Mouse (Mus musculus) forebrain, embryonic 16.5 days (tissue): ENCODE measurements at regions not wholly inside any gene's neighbourhood (a gene's known extent, or its start where the extent isn't known, plus 50 kb on each side); places are given as distances from the start of the nearest gene placed in this dataset.

ENCODE experiments used
- ATAC-seq: fragments of 200-750 bp; cut with Nextera tagmentation; 2 replicates; pipeline ENCODE4 v1.8.0; 2017; ENCODE audit warnings: mild to moderate bottlenecking, moderate library complexity
- H3K27ac ChIP-seq: fragments of 300-500 bp; sonication (generic); 2 replicates; pipeline ENCODE4 v1.5.1; 2014; ENCODE audit warnings: low read length, control low read depth
- H3K27me3 ChIP-seq: fragments of 300-500 bp; sonication (generic); replicated peaks from 2 replicates; pipeline ENCODE4 v1.6.1; 2014; ENCODE audit warnings: low read length; ENCODE audit not compliant: control insufficient read depth, insufficient read depth
- H3K36me3 ChIP-seq: fragments of 300-500 bp; sonication (generic); 2 replicates; pipeline ENCODE4 v1.6.1; 2014; ENCODE audit not compliant: control insufficient read depth, insufficient read depth
- H3K4me1 ChIP-seq: fragments of 300-500 bp; sonication (generic); replicated peaks from 2 replicates; pipeline ENCODE4 v1.6.1; 2014; ENCODE audit warnings: low read length; ENCODE audit not compliant: control insufficient read depth, insufficient read depth
- H3K4me2 ChIP-seq: fragments of 300-500 bp; sonication (generic); 2 replicates; pipeline ENCODE4 v1.6.1; 2014; ENCODE audit warnings: mild to moderate bottlenecking, low read length, control low read depth
- H3K4me3 ChIP-seq: fragments of 300-500 bp; sonication (generic); replicated peaks from 2 replicates; pipeline ENCODE4 v1.5.1; 2014; ENCODE audit warnings: mild to moderate bottlenecking, low read length, control low read depth
- H3K9ac ChIP-seq: fragments of 300-500 bp; sonication (generic); replicated peaks from 2 replicates; pipeline ENCODE4 v1.6.1; 2014; ENCODE audit warnings: low read depth, low read length, control low read depth
- H3K9me3 ChIP-seq: fragments of 300-500 bp; sonication (generic); 2 replicates; pipeline ENCODE4 v1.6.1; 2016; ENCODE audit warnings: low read length; ENCODE audit not compliant: control insufficient read depth
- WGBS: fragments of 180-500 bp; shearing (Covaris S2); extraction: QIAGEN DNeasy Blood & Tissue Kit; methylation state at CpG from one replicate; pipeline ENCODE4 v1.1.7; 2014; 5-methylcytosine and 5-hydroxymethylcytosine counted together

DNA sequence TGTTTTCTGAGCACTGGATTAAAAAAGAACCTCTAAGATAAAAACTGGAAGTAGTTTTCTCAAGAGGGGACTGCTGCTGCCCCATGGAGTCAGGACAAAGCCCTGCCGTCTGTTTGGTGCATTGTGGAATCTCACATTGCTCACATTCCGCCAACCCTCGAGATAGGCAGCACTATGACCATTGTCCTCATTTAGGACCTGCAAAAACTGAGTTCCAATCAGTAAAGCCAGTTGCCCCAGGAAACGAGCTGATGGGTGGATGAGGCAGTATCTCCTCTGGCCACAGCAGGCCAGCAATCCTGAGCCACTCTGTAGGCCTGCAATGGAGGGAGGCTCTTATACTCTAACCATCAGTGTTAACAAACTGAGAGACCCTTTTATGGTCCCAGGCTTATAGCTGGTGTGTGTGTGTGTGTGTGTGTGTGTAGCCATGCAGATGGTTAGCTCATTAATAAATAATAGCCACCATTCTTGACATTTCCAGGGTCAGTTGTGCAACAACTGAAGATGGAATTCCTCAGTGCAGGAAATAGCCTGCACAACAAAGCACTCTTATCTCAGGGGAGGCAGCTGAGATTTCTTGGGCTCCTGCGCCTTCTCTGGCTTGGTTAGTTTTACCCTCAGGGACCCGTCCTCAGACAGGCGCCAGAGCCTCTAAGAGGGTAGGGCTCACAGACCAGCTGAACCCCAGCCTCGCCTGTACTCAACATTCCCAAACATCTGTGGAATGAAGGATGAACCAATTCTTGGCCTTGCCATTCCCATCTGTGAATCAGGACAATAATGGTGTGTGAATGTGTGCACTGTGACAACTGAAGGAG lies 52.4 kb upstream of the Mycn start:
- Histone ChIP-seq H3K9ac (no peak overlapping the region), H3K27ac (no peak overlapping the region), H3K9me3 (no peaks in the 10 kb centered on the region), H3K36me3 (no peaks in the 10 kb centered on the region), H3K4me2 (no peak overlapping the region), H3K4me1 (peaks cover 6% of the 10 kb centered on the region; the same call in 1 of the 2 replicates), H3K4me3 (no peak overlapping the region), H3K27me3 (no peaks in the 10 kb centered on the region)
- ATAC-seq, result no peak
- 50% methylated on average over 8 of the region's 8 CpGs for WGBS
